Mouse (Mus musculus) liver, adult 2 months (tissue): ENCODE data around the gene Fam228b. TPM values are rescaled to one million over a fixed set of nuclear protein-coding genes. Genes with fewer than 3 reads are reported as not detected.
"Not testable (repeated sequence)": the region's sequence is repeated elsewhere in the genome, so short reads cannot be mapped to it uniquely, and the experiment has no call there.

Experiments used
- DNase-seq: peaks from one replicate; pipeline ENCODE4 v3.0.0-alpha.2; 2011; ENCODE audit warnings: low read depth, low spot score; ENCODE audit errors: extremely low read depth
- H3K27ac ChIP-seq: fragments of 200-500 bp; replicated peaks from 2 replicates; pipeline ENCODE4 v1.5.1; 2012; ENCODE audit warnings: low read depth, mild to moderate bottlenecking, control low read depth, inconsistent platforms, low read length; ENCODE audit not compliant: insufficient read depth
- H3K27me3 ChIP-seq: fragments of 200-500 bp; 2 replicates; pipeline ENCODE4 v1.6.1; 2012; ENCODE audit warnings: mild to moderate bottlenecking, moderate library complexity, low read length, inconsistent platforms; ENCODE audit not compliant: control insufficient read depth, insufficient read depth
- H3K36me3 ChIP-seq: fragments of 200-500 bp; 2 replicates; pipeline ENCODE4 v1.6.1; 2012; ENCODE audit warnings: low read length, inconsistent platforms; ENCODE audit not compliant: control insufficient read depth, insufficient read depth
- H3K4me1 ChIP-seq: fragments of 200-500 bp; 2 replicates; pipeline ENCODE4 v1.6.1; 2011; ENCODE audit warnings: low read length; ENCODE audit not compliant: control insufficient read depth, insufficient read depth
- H3K4me3 ChIP-seq: fragments of 200-500 bp; 2 replicates; pipeline ENCODE4 v1.5.1; 2011; ENCODE audit warnings: low read depth, mild to moderate bottlenecking, control low read depth, low read length, moderate library complexity; ENCODE audit not compliant: insufficient read depth
- H3K79me2 ChIP-seq: fragments of 200-500 bp; 2 replicates; pipeline ENCODE4 v1.6.1; 2012; ENCODE audit warnings: inconsistent platforms, mild to moderate bottlenecking, low read length, moderate library complexity; ENCODE audit not compliant: control insufficient read depth, insufficient read depth
- H3K9ac ChIP-seq: fragments of 200-500 bp; 2 replicates; pipeline ENCODE4 v1.6.1; 2012; ENCODE audit warnings: low read depth, mild to moderate bottlenecking, control low read depth, inconsistent platforms, low read length
- CTCF ChIP-seq: fragments of 200-500 bp; IDR thresholded peaks from 2 replicates; pipeline ENCODE4 v1.5.1; 2011; ENCODE audit warnings: low read depth, low read length, control low read depth
- POLR2A ChIP-seq: fragments of 200-500 bp; IDR thresholded peaks from 2 replicates; pipeline ENCODE4 v1.6.1; 2011; ENCODE audit warnings: low read length, control low read depth; ENCODE audit not compliant: insufficient read depth; ENCODE audit errors: extremely low read depth
- WGBS: fragments of 180-500 bp; shearing (Covaris S2); methylation state at CpG from one replicate; pipeline ENCODE4 v1.1.7; 2018; 5-methylcytosine and 5-hydroxymethylcytosine counted together
- polyA plus RNA-seq: library from polyadenylated mRNA; depleted of rRNA; stranded (reverse); fragments of >200 nt; gene quantifications from 2 replicates; pipeline ENCODE4 v1.2.3, GENCODE M21; 2012; rRNA removed
- total RNA-seq: library from RNA; depleted of rRNA; stranded (reverse); fragments of >200 nt; gene quantifications from 2 replicates; pipeline ENCODE4 v1.2.3, GENCODE M21; 2014; rRNA removed

The Fam228b gene
- total and polyA plus RNA-seq, 2 experiments, result 0.81 to 1.8 TPM

DNA sequence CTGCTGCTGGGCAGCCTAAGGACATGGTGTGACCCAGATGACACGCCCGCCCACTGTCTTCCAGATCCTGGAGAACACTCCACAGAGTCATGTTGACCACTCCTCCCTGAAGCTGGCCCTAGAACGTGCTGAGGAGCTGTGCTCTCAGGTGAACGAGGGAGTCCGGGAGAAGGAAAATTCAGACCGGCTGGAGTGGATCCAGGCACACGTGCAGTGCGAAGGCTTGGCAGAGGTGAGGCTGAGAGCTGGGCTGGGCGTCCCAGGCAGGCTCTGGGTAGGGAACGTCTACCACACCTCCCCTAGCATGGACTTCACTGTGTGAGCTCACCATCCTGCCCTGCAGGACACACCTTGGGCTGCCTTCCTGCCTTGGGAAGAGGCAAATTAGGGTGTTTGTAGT, 62.2 kb downstream of the Fam228b start:
- no peak overlapping the region for H3K27ac ChIP-seq
- no peak overlapping the region for H3K9ac ChIP-seq
- no peak for TF ChIP-seq CTCF
- no peak for TF ChIP-seq POLR2A
- peaks cover 26% of the 10 kb centered on the region; the same call in 1 of the 2 replicates for H3K36me3 ChIP-seq
- WGBS, result 92% methylated on average over 10 of the region's 10 CpGs
- DNase-seq, result no peak
- no peaks in the 10 kb centered on the region for H3K4me1 ChIP-seq
- no peak overlapping the region for H3K4me3 ChIP-seq
- no peaks in the 10 kb centered on the region for H3K79me2 ChIP-seq
- no peaks in the 10 kb centered on the region for H3K27me3 ChIP-seq

DNA sequence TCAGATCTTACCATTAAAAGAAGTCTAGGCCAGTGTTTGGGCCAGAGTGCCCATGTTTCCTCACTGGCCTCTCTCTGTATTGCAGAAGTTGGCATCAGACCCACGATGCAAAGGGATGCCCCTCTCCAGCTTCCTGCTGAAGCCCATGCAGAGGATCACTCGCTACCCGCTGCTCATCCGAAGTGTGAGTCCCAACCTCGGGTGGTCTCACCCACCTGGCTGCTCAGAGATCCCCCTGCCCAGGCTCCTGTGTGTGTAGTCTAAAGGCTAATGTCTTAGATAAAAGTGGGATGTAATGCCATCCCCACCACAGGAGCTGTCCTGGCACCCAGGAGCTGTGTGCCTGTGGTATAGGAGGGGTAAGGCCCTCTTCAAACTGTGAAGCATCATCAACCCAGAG, 62.9 kb downstream of the Fam228b start:
- no peaks in the 10 kb centered on the region for H3K4me1 ChIP-seq
- no peak overlapping the region for H3K27ac ChIP-seq
- H3K9ac ChIP-seq, result no peak overlapping the region
- no peaks in the 10 kb centered on the region for H3K27me3 ChIP-seq
- 93% methylated on average over 5 of the region's 5 CpGs for WGBS
- no peak overlapping the region for H3K4me3 ChIP-seq
- no peaks in the 10 kb centered on the region for H3K79me2 ChIP-seq
- H3K36me3 ChIP-seq, result peaks cover 22% of the 10 kb centered on the region; the same call in 1 of the 2 replicates
- DNase-seq, result no peak
- TF ChIP-seq POLR2A, result no peak
- TF ChIP-seq CTCF, result no peak

GRCm38 (mm10) chr12:4705626-4706025, 63.4 kb downstream of the Fam228b start:
- not testable (repeated sequence) for H3K4me3 ChIP-seq, H3K79me2 ChIP-seq, DNase-seq, H3K27me3 ChIP-seq, H3K9ac ChIP-seq, H3K4me1 ChIP-seq, H3K27ac ChIP-seq
- peaks cover 26% of the 10 kb centered on the region for H3K36me3 ChIP-seq
- 87% methylated on average over 6 of the region's 6 CpGs for WGBS

- 88% methylated on average over 1 of the region's 1 CpGs for WGBS
Observed at GRCm38 (mm10) chr12:4694534-4694933, 74.5 kb downstream of the Fam228b start.

GRCm38 (mm10) chr12:4691193-4691592, 77.9 kb downstream of the Fam228b start:
- no peaks in the 10 kb centered on the region for H3K27me3 ChIP-seq
- no peak overlapping the region for H3K4me3 ChIP-seq
- no peak overlapping the region for H3K27ac ChIP-seq
- H3K36me3 ChIP-seq, result no peaks in the 10 kb centered on the region
- H3K79me2 ChIP-seq, result no peaks in the 10 kb centered on the region
- H3K9ac ChIP-seq, result no peak overlapping the region
- no peaks in the 10 kb centered on the region for H3K4me1 ChIP-seq
- TF ChIP-seq POLR2A, result no peak
- WGBS, result 97% methylated on average over 3 of the region's 3 CpGs
- DNase-seq, result no peak

More at GRCm38 (mm10) chr12:4694534-4694933, 74.5 kb downstream of the Fam228b start:
- Histone ChIP-seq H3K27ac (no peak overlapping the region), H3K79me2 (no peaks in the 10 kb centered on the region), H3K27me3 (no peaks in the 10 kb centered on the region), H3K9ac (no peak overlapping the region), H3K4me3 (no peak overlapping the region), H3K4me1 (no peaks in the 10 kb centered on the region), H3K36me3 (peaks cover 6% of the 10 kb centered on the region; the same call in 1 of the 2 replicates)
- TF ChIP-seq CTCF, result no peak
- no peak for TF ChIP-seq POLR2A
- no peak for DNase-seq

Other genes with a start within 250 kb of the Fam228b start
- 25.8 and 26.8 TPM in 2 replicates for gene Itsn2, start 176.6 kb downstream of the Fam228b start, total RNA-seq
- 8.4 and 11.6 TPM in 2 replicates for gene Itsn2, start 176.6 kb downstream of the Fam228b start, polyA plus RNA-seq
- not detected in 2 replicates for gene Gm3625, start 176.3 kb downstream of the Fam228b start, total RNA-seq
- gene Gm3625, start 176.3 kb downstream of the Fam228b start, polyA plus RNA-seq, result not detected in 2 replicates
- gene Fam228a, start 30.8 kb downstream of the Fam228b start, total RNA-seq, result 0.28 and 0.67 TPM in 2 replicates
- 0.15 and 0.17 TPM in 2 replicates for gene Fam228a, start 30.8 kb downstream of the Fam228b start, polyA plus RNA-seq
- 0.37 and 0.60 TPM in 2 replicates for gene Pfn4, start 245 bp downstream of the Fam228b start, total RNA-seq
- 0.27 and 0.40 TPM in 2 replicates for gene Pfn4, start 245 bp downstream of the Fam228b start, polyA plus RNA-seq
- gene Sf3b6, start 48.3 kb upstream of the Fam228b start, total RNA-seq, result 64.2 and 67.3 TPM in 2 replicates
- 14.3 and 24.2 TPM in 2 replicates for gene Sf3b6, start 48.3 kb upstream of the Fam228b start, polyA plus RNA-seq
- 0.13 and 0.55 TPM in 2 replicates for gene Fkbp1b, start 72.3 kb upstream of the Fam228b start, total RNA-seq
- gene Fkbp1b, start 72.3 kb upstream of the Fam228b start, polyA plus RNA-seq, result 0.25 and 0.80 TPM in 2 replicates
- gene Wdcp, start 74.0 kb upstream of the Fam228b start, total RNA-seq, result 7.9 and 8.0 TPM in 2 replicates
- 7.4 and 8.4 TPM in 2 replicates for gene Wdcp, start 74.0 kb upstream of the Fam228b start, polyA plus RNA-seq
- gene Mfsd2b, start 105.1 kb upstream of the Fam228b start, total RNA-seq, result 0.13 and 0.18 TPM in 2 replicates
- gene Mfsd2b, start 105.1 kb upstream of the Fam228b start, polyA plus RNA-seq, result 0.17 and 0.39 TPM in 2 replicates
- gene Ubxn2a, start 138.4 kb upstream of the Fam228b start, total RNA-seq, result 15.6 and 18.7 TPM in 2 replicates
- gene Ubxn2a, start 138.4 kb upstream of the Fam228b start, polyA plus RNA-seq, result 3.2 and 3.4 TPM in 2 replicates
- gene Atad2b, start 148.1 kb upstream of the Fam228b start, total RNA-seq, result 12.5 and 13.6 TPM in 2 replicates
- 5.3 and 7.2 TPM in 2 replicates for gene Atad2b, start 148.1 kb upstream of the Fam228b start, polyA plus RNA-seq